Comparison of ENCODE assay signal across 12 mouse cellular contexts in the genomic region with DNA sequence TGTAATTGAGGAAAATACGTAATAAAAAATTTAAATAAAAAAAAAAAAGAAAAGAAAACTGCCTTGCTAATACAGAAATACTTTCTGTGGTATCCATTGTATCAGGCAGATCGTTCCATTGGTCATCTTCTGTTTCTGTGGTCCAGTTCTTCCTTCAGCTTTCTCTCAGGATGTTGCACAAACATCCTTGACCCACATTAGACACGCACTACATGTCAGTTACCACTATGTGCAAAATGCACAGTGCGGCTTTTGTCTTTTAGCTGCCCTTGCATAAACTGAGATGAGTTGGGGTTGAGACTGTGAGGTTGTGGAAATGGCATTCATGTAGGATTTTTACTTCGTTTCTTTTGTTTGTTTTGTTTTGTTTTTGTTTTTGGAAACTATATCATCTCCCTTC.
"Had no signal": no experiment of that assay in that cellular context is flagged by ENCODE, and none has a peak within 500 bp of the region (broad histone marks: within the 10 kb centered on the region; RNA-seq: fewer than 3 reads in every experiment).

No protein-coding gene starts in this region.

- DNase-seq: retina, postnatal 1 day; right cerebral cortex, adult 18-20 months; right cerebral cortex, postnatal 14 days; right cerebral cortex, postnatal 25 days; right cerebral cortex, postnatal 4 days; spleen, adult 18-20 months; thymus, adult 18-20 months; thymus, adult 2 months; thymus, postnatal 14 days; thymus, postnatal 25 days; thymus, postnatal 36 days; thymus, postnatal 4 days had no signal
